Mouse (Mus musculus): ENCODE measurements at regions not wholly inside any gene's neighbourhood (a gene's known extent, or its start where the extent isn't known, plus 50 kb on each side); places are given as distances from the start of the nearest gene placed in this dataset.

DNA sequence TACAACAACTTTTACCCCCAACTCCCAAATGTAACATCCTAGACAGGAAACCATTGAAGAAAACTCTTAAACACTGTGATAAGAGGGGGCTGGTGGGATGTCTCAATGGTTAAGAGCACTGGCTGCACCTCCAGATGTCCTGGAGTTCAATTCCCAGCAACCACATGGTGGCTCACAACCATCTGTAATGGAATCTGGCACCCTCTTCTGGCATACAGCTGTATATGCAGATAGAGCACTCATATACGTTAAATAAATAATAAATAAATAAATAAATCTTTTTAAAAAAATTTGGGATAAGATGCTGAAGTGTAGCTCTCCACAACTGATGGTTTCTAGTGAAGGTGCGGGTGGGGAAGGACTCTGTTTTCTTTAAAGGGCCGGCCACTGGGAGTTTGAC, 69.3 kb downstream of the Kctd15 start:
- DNase-seq, result no peak

DNA sequence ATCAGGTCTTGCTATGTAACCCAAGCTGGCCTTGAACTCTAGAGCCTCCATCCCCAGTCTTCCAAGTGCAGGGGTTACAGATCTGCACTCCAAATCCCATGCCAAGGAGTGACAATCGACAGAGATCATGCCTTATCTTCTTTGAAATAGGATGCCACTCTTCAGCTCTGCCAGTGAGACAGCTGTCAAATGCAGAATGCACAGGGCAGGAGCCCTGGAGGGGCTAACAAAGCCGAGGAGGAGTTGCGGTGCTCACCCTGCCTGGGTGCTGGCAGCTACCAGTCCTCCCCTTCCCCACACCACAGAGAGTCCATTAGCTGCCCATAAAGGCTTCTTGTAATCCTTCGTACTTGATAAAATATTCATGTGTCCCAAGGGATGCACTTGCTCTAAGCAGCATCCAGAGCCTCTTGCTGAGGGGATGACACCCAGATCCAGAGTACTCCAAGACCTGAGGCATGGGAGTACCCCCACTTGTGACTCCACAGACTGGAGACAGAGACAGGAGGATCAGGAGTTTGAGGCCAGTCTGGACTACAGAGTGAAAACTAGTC, 71.1 kb downstream of the Kctd15 start:
- DNase-seq, result no peak

DNA sequence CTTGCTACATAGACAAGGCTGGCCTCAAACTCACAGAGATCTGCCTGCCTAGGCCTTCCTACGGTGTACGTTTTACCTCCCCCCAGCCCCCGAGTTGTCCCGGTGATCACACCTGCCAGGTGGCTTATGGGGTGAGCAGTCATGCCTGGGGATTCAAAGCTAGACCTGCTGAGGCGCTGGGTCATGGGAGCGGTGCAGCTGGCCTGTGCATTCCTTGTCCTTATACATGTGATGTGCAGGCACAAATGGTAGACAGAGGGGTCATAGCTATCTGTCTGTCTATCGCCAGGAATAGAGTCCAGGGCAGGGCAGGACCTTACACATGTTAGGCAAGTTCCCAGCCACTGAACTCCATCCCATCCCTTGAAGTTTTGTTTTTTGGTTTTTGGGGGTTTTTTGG, 71.7 kb downstream of the Kctd15 start:
- DNase-seq, result no peak

DNA sequence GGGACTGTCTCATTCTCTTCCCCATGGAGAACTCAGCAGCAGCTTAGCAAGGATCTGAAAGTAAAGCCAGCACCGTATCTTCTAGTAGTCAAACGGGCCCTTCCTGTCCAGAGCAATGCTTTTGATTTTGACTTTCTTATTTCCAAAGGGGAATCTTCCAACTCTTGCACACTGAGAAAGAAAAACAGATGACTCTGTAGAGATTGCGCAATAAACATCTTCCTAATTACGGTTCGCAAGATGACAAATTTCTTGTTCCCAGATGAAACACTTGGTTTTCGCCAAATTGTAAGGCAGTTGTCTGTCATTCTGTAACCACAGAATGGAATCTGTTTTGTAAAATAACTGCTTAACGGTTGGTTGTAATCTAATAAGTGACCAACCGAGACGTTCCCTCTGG, 75.7 kb downstream of the Kctd15 start:
- no peak for DNase-seq

DNA sequence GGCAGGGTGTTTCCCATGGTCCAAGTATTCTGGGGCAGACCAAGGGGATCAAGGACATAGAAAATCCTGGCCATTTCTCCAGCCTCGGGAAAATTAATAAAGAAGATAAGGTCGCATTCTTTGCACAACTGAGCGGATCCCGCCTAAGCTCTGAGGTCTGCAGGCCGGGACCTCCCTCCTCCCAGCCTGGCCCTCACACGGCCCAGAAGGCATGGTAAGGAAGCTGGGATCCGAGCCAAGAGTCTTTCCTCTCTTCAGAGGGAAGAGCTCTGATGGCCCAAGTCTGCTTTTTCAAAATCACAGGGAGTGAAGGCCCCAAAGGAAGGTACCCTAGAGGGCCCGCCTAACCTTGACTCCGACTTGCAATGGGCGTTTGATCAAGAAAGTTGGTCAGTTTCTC, 85.2 kb downstream of the Kctd15 start:
- DNase-seq, result no peak

DNA sequence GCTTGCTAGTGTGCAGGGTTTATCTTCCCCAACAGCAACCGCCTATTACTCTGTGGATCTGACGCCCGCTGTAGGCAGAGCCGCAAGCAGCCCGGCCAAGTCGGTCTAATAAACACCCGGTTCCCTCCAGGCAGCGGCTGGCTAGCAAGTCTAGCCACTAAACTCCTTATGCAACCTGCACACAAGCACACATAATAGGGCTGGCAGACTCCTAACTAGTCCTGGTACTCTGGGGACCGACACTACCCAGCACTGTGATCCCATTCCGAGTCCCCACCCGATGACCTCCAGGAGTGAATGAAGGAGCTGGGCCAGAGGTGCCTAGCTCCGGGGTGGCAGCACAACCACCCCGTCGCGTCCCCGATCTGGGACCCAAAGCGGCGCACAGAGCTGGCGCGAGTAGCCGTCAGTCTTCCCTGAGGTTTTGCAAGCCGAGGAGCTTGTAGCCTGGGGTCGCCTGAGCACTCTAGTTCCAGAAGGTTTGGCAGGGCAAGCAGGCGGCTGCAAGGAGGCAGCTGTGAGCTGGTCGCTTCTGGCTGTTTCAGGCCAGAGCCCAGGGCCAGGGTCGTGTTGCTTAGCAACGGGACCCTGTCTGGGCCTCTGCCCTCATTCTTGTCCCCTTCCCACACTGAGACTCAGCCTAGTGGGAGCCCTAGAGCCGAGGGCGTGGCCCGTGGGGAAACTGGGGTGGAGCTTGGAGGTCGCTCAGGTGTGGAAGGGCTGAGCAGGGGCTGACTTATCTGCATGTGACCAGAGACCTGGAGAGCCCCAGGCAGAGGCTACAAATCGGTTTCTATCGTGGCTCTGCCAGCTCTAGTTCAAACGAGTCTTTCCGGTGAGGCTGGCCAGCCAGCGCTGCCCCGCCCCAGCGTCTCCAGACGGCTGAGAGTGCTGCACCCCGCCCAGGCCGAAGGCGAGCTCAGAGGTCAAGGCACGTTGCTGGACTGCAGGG, 86.1 kb downstream of the Kctd15 start:
- DNase-seq, result no peak

DNA sequence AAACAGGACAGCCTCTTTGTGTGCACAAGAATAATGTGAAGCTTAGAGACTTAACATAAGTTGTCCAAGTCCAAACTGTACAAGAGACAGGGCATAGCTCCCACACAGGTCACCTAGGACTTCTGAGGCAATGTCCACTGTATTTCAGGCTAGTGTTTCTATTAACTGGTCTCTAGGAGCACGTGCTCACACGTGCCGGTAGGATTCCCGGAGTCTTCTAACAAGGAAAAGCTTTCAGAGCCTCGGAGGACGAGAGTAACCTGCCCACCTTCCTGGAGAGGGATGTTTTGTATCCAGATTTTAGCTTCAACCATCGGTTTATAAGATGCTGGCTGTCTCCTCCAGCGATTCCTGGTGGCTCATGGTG, 86.8 kb downstream of the Kctd15 start:
- DNase-seq, result no peak

DNA sequence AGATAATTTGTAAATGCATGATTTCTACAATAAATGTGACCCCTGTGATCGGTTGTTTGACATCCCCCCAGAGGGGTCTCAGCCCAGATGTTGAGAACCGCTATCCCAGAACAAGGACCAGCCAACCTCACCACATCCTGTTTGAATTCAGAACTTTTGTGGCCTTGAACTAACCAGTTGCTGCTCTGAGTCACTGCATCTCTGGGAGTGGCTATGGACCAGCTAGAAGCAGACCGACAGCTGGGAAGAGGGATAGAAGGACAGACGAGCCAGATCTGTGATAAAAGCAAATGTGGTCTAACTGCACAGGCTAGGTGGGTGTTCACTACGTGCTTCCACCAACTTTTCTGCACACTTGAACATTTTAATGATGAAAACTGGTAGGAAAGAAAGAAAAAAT, 89.0 kb downstream of the Kctd15 start:
- DNase-seq, result no peak

DNA sequence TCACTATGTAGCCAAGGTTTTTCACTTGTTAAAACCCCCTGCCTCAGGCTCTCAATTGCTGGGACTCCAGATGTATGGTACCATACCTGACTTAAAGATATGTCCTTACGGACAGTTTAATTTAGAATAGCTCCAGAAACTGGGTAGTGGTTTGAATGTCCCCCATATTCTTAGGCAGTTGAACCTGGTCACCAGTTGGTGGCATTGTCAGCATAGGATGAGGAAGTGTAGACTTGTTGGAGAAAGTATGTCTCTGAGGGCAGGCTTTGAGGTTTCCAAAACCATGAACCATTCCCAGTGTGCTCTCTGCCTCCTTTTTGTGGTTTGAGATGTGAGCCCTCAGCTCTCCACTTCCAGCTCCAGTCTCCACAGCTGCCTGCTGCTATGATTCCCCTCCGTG, 94.4 kb downstream of the Kctd15 start:
- DNase-seq, result no peak

DNA sequence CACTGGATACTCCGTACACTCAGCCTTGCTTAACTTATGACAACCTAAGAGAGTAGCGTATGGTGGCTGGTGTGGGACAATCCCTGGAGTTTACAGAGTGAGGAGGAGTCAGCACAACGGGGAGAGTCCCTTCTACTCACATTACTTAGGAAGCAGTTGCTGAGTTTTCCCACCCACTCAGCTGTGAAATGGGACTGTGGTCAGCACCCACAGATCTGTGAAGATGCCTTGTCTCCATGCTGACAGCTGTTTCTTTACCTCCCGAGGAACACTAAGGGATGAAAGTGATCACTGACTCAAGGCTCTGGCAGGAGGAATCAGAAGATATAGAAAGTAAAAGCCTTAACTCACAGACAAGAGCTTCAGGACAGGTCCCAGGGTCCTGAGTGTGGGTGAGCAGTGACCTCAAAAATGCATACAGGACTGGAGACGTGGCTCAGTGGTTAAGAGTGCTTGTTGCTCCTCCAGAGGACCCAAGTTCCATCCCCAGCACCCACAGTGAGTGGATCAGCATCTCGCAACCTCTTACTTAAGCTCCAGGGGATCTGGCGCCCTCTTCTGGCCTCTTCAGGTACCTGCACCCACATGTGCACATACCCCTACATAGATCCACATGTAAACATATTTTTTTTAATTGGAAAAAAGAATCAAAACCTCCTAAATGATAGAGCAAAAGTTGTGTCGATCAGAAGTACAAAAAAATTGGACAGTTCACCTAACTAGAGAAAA, 97.8 kb downstream of the Kctd15 start:
- no peak for DNase-seq

DNA sequence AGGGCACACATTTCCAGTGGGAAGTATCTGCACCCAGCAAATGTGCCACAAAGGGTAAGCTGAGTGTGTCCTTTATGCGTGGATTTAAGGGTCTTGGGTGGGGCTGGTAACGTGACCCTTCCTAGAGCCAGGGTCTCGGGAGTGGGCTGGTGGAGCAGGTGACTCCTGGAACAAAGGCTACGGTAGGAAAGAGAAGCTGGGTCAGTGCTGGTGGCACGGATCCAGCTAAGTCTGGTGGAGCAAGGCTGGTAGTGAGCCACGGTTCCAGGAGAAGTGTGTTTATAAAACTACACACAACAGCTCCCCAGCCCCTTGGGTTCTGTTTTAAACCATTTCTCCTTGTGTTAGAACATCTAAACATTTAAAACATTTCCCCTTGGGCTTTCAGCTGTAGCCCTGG, 101.3 kb downstream of the Kctd15 start:
- DNase-seq, result no peak

DNA sequence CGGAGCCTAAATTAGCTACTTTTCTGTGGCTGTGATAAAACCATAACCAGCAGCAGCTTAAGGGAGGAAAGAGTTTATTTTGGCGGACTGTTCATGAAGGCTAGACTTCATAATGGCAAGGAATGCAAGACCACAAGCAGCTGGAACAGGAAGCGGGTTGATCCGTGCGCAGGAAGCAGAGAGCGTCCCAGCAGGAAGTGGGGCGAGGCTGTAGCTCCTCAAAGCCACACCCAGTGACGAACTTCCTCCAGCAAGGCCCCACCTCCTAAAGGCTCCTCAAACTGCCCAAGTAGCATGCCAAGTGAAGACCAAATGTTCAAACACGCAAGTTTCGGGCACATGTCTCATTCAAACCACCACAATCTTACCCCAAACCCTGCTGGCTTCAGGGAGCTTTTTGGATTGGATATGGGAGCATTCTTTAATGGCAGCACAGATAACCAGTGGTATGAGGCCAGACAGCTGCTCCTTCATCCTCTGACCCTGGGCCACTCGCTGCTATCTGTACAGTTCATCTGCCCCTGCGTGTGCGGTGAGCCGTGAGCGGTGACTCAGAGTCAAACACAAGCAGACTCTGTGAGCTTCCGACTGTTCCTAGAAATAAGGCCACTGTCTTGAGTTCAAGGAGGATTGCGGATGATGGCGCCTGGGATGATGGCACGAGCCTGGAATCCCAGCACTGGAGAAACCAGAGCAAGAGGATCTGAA, 109.8 kb downstream of the Kctd15 start:
- DNase-seq, result no peak

DNA sequence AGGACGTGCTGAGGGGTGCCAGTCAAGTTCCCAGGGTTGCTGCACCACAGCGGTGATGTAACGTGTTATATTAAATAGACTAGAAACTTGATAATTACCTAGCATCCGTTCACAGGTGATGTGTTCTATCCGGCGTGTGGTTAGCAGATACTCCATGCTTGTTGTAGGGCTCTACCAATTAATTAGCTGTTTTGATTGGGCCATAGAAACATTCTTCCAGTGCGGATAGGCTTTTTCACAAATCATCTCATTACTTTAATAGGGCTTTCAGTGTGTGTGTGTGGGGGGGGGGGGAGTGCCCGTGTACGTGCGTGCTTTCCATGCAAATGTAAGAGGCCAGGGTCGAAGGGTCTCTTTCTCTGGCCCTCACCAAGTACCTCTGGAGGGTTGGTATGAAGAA, 110.6 kb downstream of the Kctd15 start:
- DNase-seq, result no peak

DNA sequence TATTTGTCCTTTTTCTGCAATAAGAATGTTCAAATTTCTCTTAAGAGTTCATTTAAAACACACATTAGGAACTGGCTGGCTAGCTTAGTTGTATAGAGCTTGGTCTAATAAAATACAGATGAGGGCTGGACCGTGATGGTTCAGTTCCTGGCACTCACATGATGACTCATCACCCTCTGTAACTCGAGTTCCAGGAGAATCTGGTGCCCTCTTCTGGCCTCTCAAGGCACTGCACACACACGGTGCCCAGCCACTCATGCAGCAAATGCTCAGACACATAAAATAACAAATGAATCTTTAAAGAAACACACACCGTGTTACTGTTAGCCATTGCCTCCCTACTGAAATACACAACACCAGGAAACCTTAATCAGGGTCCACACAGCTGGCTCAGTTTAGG, 114.6 kb downstream of the Kctd15 start:
- DNase-seq, result no peak

DNA sequence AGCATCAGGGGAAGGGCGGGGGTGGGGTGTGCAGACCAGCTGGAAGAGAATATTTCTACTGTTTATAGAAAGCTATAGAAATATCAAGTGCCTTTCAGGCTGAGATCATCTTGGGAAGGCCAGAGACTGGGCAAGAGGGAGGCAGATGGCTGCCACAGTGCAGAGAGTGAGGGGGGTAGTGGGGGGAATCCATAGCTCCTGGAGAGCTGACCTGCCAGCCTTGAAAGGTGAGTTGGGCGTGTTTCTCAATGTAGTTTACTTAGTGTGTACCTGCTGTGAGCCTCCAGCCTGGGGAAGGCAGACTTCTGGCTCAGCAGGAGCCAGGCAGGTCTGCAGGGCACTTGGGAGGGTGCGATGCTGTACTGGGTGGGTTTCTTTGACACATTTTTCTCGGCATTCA, 115.5 kb downstream of the Kctd15 start:
- no peak for DNase-seq

DNA sequence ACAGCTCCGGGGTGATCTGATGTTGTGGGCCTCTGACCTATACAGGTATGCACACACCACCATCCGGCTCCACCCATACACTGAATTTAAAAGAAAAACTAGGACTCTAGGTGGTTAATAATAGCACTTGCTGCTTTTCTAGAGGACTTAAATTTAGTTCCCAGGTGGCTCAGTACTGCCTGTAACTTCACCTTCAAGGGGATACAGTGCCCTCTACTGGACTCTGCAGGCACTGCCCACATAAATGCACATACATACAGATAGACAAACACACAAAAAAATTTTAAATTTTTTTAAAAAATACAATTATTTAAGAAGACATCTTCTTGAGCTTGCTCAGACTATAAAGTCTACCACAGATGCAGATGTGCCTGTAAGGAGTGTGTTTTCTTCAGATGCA, 116.7 kb downstream of the Kctd15 start:
- DNase-seq, result no peak

DNA sequence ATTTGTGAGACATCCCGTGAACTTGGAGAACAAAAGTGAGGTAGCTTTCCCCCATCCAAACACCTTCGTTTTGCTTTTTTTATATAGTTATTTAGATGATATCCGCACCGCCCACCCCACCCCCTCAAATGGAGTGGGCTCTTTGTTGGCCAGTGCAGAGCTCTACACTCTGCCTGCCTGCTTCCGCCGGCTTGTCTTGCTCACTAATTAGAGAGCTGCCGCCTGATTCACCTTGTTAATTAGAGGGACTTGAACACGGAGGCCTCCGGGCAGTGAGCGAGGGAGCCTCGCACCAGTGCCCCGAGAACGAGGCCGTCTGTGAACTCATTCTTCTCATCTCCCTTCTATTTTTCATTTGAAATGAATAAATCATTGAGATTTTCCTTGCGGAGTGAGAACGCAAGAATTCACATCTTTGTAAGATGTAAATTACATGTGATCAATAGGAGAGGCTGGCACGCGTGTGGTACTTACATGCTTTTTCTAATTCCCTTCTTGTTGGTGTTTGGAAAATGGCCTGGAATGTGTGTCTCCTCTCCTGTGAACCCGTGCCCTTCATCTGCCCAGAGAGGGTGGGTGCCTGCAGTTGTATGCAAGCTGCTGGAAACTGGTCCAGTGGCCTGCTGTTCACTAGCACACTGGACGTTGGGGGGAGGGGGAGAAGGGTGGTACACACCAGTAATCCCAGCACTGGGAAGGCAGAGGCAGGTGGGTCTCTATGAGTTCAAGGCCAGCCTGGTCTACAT, 118.0 kb downstream of the Kctd15 start:
- DNase-seq, result no peak

DNA sequence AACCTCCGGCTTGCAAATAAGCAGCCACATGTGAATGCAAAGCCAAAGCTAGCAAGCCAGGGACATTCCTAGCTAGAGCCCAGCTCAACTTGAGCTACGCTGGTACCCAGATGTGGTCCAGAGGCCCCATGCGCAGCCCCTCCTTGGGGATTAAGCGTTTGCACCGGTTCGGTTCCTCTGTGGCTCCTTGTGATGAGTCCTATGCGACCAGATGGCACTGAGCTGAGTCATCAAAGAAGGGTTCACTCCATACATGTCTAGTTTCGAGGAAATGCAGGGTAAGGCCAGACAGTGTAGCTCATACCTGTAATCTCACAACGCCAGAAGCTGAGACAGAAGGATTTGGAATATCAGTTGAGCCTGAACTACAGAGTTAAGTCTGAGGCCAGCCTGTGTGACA, 119.4 kb downstream of the Kctd15 start:
- no peak for DNase-seq

DNA sequence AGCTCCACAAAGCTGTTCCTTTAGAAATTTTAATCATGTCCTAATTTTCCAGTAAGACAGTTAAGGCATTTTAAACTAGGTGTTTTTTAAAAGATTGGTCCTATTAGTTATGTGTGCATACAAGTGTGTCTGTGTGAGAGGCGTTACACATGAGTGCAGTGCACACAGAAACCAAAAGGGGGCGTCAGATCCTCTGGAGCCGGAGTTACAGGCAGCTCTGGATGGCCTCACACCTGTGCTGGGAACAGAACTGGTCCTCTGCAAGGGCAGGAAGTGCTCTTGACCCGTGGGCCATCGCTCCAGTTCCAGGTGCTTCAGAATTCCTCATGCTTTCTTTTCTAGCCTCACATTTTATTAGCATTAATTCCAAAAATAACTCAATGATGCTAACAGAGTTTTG, 122.3 kb downstream of the Kctd15 start:
- DNase-seq, result no peak

DNA sequence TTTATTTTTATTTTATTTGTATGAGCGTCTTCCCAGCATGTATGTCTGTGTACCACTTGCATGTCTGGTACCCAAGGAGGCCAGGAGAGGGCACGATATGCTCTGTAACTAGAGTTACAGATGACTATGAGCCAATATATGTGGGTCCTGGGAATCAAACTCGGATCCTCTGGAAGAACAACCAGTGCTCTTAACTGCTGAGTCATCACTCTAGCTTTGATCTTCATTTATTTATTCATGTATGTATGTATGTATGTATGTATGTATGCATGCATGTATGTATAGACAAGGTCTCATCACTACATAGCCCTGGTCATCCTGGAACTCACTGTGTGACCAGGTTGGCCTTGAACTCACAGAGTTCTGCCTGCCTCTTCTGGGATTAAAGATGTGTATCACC, 124.9 kb downstream of the Kctd15 start:
- no peak for DNase-seq

DNA sequence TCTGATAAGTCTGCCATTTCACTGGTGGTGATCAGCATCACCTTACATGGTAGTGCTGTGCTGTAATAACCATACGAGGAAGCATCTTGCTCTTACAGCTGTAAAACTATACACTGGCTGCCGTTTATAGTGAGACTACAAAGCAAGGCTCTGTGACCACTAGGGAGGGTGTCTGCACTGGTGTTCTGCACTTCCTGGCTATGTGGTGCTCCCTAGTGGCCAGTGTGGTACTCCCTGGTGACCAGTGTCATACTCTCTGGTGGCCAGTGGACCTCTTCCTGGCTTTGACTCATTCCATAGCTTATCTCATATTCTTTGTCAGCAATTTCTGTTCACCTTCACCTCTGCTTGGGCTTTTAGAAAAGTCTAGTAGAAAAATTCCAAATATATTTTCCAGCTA, 114.7 kb upstream of the Lsm14a start:
- no peak for DNase-seq

DNA sequence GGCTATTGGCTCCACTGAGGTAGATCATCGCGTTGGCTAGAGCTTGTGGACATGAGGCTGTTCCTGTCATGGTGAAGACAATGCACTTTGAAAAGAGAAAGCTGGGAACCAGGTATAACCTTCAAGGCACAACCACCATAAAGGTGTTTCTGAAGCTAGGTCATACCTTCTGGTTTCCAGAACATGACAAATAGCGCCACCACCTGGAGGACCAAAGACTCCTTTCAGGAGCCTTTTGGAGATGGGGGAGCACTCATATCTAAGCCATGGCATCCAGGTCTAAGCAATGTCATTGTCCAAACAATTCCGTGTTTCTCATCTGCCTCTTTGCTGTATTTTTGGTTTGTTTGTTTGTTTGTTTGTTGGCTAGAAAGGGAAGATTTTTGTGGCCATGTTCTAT, 113.7 kb upstream of the Lsm14a start:
- DNase-seq, result no peak

DNA sequence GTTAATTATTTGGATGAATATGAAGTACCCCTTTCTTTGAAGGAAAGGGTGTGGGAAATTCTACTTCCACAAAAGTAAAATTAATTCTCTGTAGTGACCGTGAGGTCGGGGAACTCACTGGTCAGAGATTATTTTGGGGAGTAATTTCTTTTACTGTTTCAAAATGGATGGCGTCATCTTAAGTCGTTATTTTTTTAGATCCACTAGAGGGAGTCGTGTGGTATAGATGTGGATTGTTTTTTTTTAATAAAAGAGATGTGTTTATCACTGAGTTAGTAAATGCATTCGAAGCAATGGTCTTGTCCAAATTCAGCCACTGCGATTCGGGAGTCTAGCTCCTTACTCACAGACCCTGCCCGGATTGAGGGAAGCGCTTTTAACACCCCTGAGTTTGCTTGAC, 100.8 kb upstream of the Lsm14a start:
- no peak for DNase-seq

Measured in spleen, adult 18-20 months (tissue).